Mouse (Mus musculus): ENCODE data around the gene Pus7l. TPM values are rescaled to one million over a fixed set of nuclear protein-coding genes. Genes with fewer than 3 reads are reported as not detected.

Gene Pus7l
- total RNA-seq, 2 experiments from 2014 or later = 3.4 to 3.6 TPM

- DNase-seq (ENCODE audit: low spot score in 2 of 2) = no peak
Observed at GRCm38 (mm10) chr15:94479513-94480136, 63.7 kb downstream of the Pus7l start.

GRCm38 (mm10) chr15:94478706-94479105, 64.6 kb downstream of the Pus7l start:
- DNase-seq (ENCODE audit: low spot score in 2 of 2) = no peak

GRCm38 (mm10) chr15:94477287-94477686, 66.1 kb downstream of the Pus7l start:
- DNase-seq (ENCODE audit: low spot score in 2 of 2) = no peak

- no peak for DNase-seq (ENCODE audit: low spot score in 2 of 2)
Observed at GRCm38 (mm10) chr15:94475975-94476374, 67.4 kb downstream of the Pus7l start.

Other genes starting within 250 kb of the Pus7l start
- 1 to 10 TPM; 1.7 to 2.3 TPM for gene Adamts20, start 78.1 kb downstream of the Pus7l start, total RNA-seq (2021)
- 10 to 100 TPM in 1 of 2 experiments, 1 to 10 TPM in 1; 9.8 to 11.1 TPM for gene Irak4, start 96 bp upstream of the Pus7l start, total RNA-seq (2021)
- 10 to 100 TPM; 81.2 to 87.1 TPM for gene Twf1, start 46.3 kb upstream of the Pus7l start, total RNA-seq (2021)
- gene Tmem117, start 85.7 kb upstream of the Pus7l start, total RNA-seq (2021) = 1 to 10 TPM; 3.1 to 3.3 TPM